Mouse (Mus musculus) left cerebral cortex, postnatal 25 days (tissue): ENCODE data around the gene Sytl2. TPM values are rescaled to one million over a fixed set of nuclear protein-coding genes. Genes with fewer than 3 reads are reported as not detected.
A peak's percentile ranks its signal among the peaks of the same experiment; 100 is the strongest.

Experiments used
- DNase-seq, 2 experiments: peaks; one replicate each; pipeline ENCODE4 v3.0.0; 2022; ENCODE audit warnings: low spot score in 2 of 2, mixed read lengths in 1 of 2
- intact Hi-C: fragments of 180-260 bp; cut with DNase I; formaldehyde crosslinking; loops from one replicate; pipeline ENCODE4 v1.15.1; 2025
- total RNA-seq, 2 experiments: library from RNA; stranded (reverse); gene quantifications; 2 replicates each; pipeline ENCODE4 v1.2.3; 2021

Sytl2 gene
- total RNA-seq, 2 experiments from 2014 or later: 76.5 to 79.4 TPM

GRCm38 (mm10) chr7:90354229-90354604, 52.2 kb downstream of the Sytl2 start:
- intact Hi-C loops: no loop called here
- peak in 1 of 2 experiments; percentile 22 for DNase-seq

- DNase-seq: no peak
- intact Hi-C loops: no loop called here
These were observed 53.4 kb downstream of the Sytl2 start for GRCm38 (mm10) chr7:90355454-90355853.

GRCm38 (mm10) chr7:90355995-90356394, 53.9 kb downstream of the Sytl2 start:
- intact Hi-C loops: no loop called here
- DNase-seq: no peak

- DNase-seq: no peak
- intact Hi-C loops: no loop called here
These were observed 60.7 kb downstream of the Sytl2 start for GRCm38 (mm10) chr7:90362788-90363187.

GRCm38 (mm10) chr7:90370071-90370851, 68.2 kb downstream of the Sytl2 start:
- DNase-seq: no peak
- intact Hi-C loops: no loop called here

- intact Hi-C loops: no loop called here
- no peak for DNase-seq
These were observed 70.8 kb downstream of the Sytl2 start for GRCm38 (mm10) chr7:90372804-90373203.

GRCm38 (mm10) chr7:90384411-90384810, 82.4 kb downstream of the Sytl2 start:
- intact Hi-C loops: no loop called here
- no peak for DNase-seq

GRCm38 (mm10) chr7:90386885-90387459, 84.9 kb downstream of the Sytl2 start:
- DNase-seq: peak; percentile 61 to 89
- intact Hi-C loops: no loop called here

GRCm38 (mm10) chr7:90389765-90390164, 87.7 kb downstream of the Sytl2 start:
- intact Hi-C loops: no loop called here
- no peak for DNase-seq

GRCm38 (mm10) chr7:90395073-90395472, 93.0 kb downstream of the Sytl2 start:
- DNase-seq: no peak
- intact Hi-C loops: no loop called here

- intact Hi-C loops: no loop called here
- no peak for DNase-seq
These were observed 93.9 kb downstream of the Sytl2 start for GRCm38 (mm10) chr7:90395928-90396327.

- DNase-seq: peak; percentile 39 to 68
- intact Hi-C loops: loop anchor here (1.0 to 5.0 kb wide), 2 partner anchors 130 to 413 kb away; no protein-coding TSS in a partner anchor
These were observed 107.9 kb downstream of the Sytl2 start for GRCm38 (mm10) chr7:90409934-90410333.

GRCm38 (mm10) chr7:90426020-90427001, 124.3 kb downstream of the Sytl2 start, which contains the start of gene Ccdc89:
Ccdc89 (plus strand) TSS chr7:90426577.
- peak; percentile 77 to 93 for DNase-seq
- intact Hi-C loops: no loop called here

- DNase-seq: no peak
- intact Hi-C loops: no loop called here
These were observed 125.0 kb downstream of the Sytl2 start for GRCm38 (mm10) chr7:90427006-90427405.

GRCm38 (mm10) chr7:90432221-90432620, 130.2 kb downstream of the Sytl2 start:
- intact Hi-C loops: no loop called here

GRCm38 (mm10) chr7:90440044-90440443, 138.0 kb downstream of the Sytl2 start:
- no peak for DNase-seq
- intact Hi-C loops: no loop called here

More at GRCm38 (mm10) chr7:90432221-90432620, 130.2 kb downstream of the Sytl2 start:
- no peak for DNase-seq

GRCm38 (mm10) chr7:90442070-90442469, 140.0 kb downstream of the Sytl2 start:
- intact Hi-C loops: loop anchor here (2.0 kb wide), 1 partner anchor 311 kb away; the partner anchor contains the start of gene Picalm
- no peak for DNase-seq

- DNase-seq: peak; percentile 98
- intact Hi-C loops: loop anchor here (1.0 to 2.0 kb wide), 2 partner anchors 34 to 312 kb away; partner anchors contain the start of genes Dlg2, Picalm and Tmem126b
These were observed 140.5 kb downstream of the Sytl2 start, which contains the start of gene Crebzf for GRCm38 (mm10) chr7:90442518-90443080. Crebzf (plus strand) TSS chr7:90442729.
